Mouse (Mus musculus) midbrain, embryonic 11.5 days (tissue): ENCODE measurements around the gene Lrrc49. TPM values are rescaled to one million over a fixed set of nuclear protein-coding genes. Genes with fewer than 3 reads are reported as not detected.

ENCODE experiments used
- ATAC-seq: fragments of 200-750 bp; cut with Nextera tagmentation; 2 replicates; pipeline ENCODE4 v1.8.0; 2017; ENCODE audit warnings: moderate TSS enrichment, moderate library complexity; ENCODE audit not compliant: low FRiP score
- DNase-seq: peaks from one replicate; pipeline ENCODE4 v3.0.0; 2015; ENCODE audit warnings: low spot score; ENCODE audit errors: missing footprints
- H3K27ac ChIP-seq: fragments of 300-500 bp; sonication (generic); 2 replicates; pipeline ENCODE4 v1.5.1; 2014; ENCODE audit warnings: low read depth, low read length
- H3K27me3 ChIP-seq: fragments of 300-500 bp; sonication (generic); 2 replicates; pipeline ENCODE4 v1.6.1; 2014; ENCODE audit warnings: mild to moderate bottlenecking, low read length, moderate library complexity, mixed read lengths; ENCODE audit not compliant: control insufficient read depth, insufficient read depth
- H3K36me3 ChIP-seq: fragments of 300-500 bp; sonication (generic); 2 replicates; pipeline ENCODE4 v1.6.1; 2014; ENCODE audit warnings: mild to moderate bottlenecking, low read length, moderate library complexity, mixed read lengths; ENCODE audit not compliant: control insufficient read depth, insufficient read depth
- H3K4me1 ChIP-seq: fragments of 300-500 bp; sonication (generic); 2 replicates; pipeline ENCODE4 v1.6.1; 2014; ENCODE audit warnings: low read length; ENCODE audit not compliant: control insufficient read depth, insufficient read depth
- H3K4me2 ChIP-seq: fragments of 300-500 bp; sonication (generic); 2 replicates; pipeline ENCODE4 v1.6.1; 2014; ENCODE audit warnings: mild to moderate bottlenecking, moderate library complexity
- H3K4me3 ChIP-seq: fragments of 300-500 bp; sonication (generic); 2 replicates; pipeline ENCODE4 v1.5.1; 2014; ENCODE audit warnings: low read depth, low read length
- H3K9ac ChIP-seq: fragments of 300-500 bp; sonication (generic); 2 replicates; pipeline ENCODE4 v1.6.1; 2014; ENCODE audit warnings: low read length
- H3K9me3 ChIP-seq: fragments of 300-500 bp; sonication (generic); 2 replicates; pipeline ENCODE4 v1.6.1; 2016; ENCODE audit warnings: low read length; ENCODE audit not compliant: control insufficient read depth
- WGBS: fragments of 180-500 bp; shearing (Covaris S2); extraction: QIAGEN DNeasy Blood & Tissue Kit; methylation state at CpG from one replicate; pipeline ENCODE4 v1.1.7; 2014; 5-methylcytosine and 5-hydroxymethylcytosine counted together
- polyA plus RNA-seq: library from polyadenylated mRNA; unstranded; fragments of >200 nt; fragmentation: Nextera tagmentation; extraction: Ambion mirVana; gene quantifications from 2 replicates; pipeline ENCODE4 v1.2.1, GENCODE M21; 2014

Lrrc49 gene
- 51.6 and 56.0 TPM in 2 replicates for polyA plus RNA-seq

DNA sequence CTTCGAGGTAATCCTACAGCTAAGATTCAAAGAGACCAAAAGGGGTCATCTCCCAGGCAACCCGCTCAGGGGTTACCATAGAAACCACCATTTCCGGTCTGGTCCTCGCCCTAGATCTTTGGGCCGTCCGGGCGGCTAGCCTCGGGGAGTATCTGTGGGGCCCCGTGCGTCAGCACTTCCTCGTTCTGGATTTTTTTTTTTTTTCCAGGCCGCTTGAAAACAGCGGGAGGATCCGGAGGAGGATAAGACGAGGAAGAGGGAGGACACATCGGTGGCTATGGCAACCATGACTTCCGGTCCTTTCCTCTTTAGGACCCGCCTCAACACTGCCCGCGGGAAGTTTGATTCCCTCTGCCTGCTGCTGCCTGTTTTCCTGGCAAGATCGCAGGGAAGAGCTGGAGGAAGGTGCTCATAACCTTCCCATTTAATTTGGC lies at the start of gene Lrrc49:
Gene Lrrc49 (minus strand): TSS at position 268 of the 434 bp plus-strand sequence.
- no peaks in the 10 kb centered on the region for H3K36me3 ChIP-seq
- 0% methylated on average over 21 of the region's 21 CpGs for WGBS
- H3K27ac ChIP-seq: peak within 1 kb of the TSS; percentile 98
- H3K27me3 ChIP-seq: no peaks in the 10 kb centered on the region
- H3K9ac ChIP-seq: peak within 1 kb of the TSS; percentile 55
- no peaks in the 10 kb centered on the region for H3K9me3 ChIP-seq
- peaks cover 5% of the 10 kb centered on the region; the same call in 1 of the 2 replicates for H3K4me1 ChIP-seq
- DNase-seq (peak; percentile 99), ATAC-seq (peak; percentile 97)
- peak within 1 kb of the TSS; percentile 64 for H3K4me2 ChIP-seq
- H3K4me3 ChIP-seq: peak within 1 kb of the TSS; percentile 47

DNA sequence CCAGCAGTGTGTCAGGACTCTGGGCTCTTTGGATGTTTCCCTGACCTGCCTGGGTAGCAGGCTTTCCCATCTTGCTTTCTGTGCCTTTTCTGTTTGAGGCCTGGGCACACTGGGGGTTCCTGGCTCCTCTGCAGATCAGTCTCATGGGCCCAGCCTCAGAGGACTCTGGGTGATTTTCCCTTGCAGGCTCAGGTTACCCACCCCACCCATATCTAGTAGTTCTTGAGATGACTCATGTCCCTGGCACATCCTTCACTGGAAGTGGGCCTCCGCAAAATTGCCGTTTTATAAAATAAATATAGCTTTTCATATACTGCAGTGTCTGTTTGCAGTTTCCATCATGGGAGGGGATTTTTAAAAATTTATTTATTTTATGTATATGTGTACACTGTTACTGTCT lies 46.4 kb upstream of the Lrrc49 start:
- Histone ChIP-seq H3K4me3 (no peak overlapping the region), H3K4me2 (no peak overlapping the region), H3K36me3 (no peaks in the 10 kb centered on the region), H3K9me3 (no peaks in the 10 kb centered on the region; the same call in 1 of the 2 replicates), H3K9ac (no peak overlapping the region), H3K27ac (no peak overlapping the region), H3K4me1 (no peaks in the 10 kb centered on the region), H3K27me3 (no peaks in the 10 kb centered on the region)
- ATAC-seq: no peak
- no peak for DNase-seq
- WGBS: 88% methylated on average over 2 of the region's 2 CpGs

GRCm38 (mm10) chr9:60724968-60725367 lies 37.0 kb upstream of the Lrrc49 start:
- Histone ChIP-seq H3K36me3 (no peaks in the 10 kb centered on the region), H3K4me2 (no peak overlapping the region), H3K27ac (no peak overlapping the region), H3K9me3 (no peaks in the 10 kb centered on the region), H3K4me1 (no peaks in the 10 kb centered on the region), H3K27me3 (no peaks in the 10 kb centered on the region), H3K4me3 (no peak overlapping the region), H3K9ac (no peak overlapping the region)
- DNase-seq: no peak
- WGBS: 93% methylated on average over 7 of the region's 7 CpGs
- ATAC-seq: no peak

GRCm38 (mm10) chr9:60719687-60720086 lies 31.7 kb upstream of the Lrrc49 start:
- DNase-seq: no peak
- Histone ChIP-seq H3K27ac (no peak overlapping the region), H3K4me2 (no peak overlapping the region), H3K36me3 (no peaks in the 10 kb centered on the region), H3K4me1 (no peaks in the 10 kb centered on the region), H3K4me3 (no peak overlapping the region), H3K27me3 (no peaks in the 10 kb centered on the region), H3K9me3 (no peaks in the 10 kb centered on the region), H3K9ac (no peak overlapping the region)
- ATAC-seq: no peak
- WGBS: 86% methylated on average over 3 of the region's 3 CpGs

DNA sequence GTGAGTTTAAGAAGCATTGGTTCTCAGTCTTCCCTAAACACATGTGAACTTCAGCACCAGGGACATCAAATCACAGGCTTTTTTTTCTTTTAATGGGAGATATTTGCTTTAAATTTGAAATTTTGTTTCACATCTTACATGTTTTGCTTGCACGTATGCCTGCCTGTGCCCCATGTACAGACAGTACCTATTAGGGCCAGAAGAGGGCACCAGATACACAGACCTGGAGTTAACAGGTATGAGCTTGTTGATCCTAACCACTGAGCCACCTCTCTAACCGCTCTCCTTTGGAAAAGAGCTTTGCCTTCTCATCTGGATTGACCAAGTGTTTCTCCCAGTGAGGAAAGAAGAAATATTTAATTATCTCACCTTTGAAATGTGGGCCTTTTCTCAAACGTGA lies 30.3 kb upstream of the Lrrc49 start:
- H3K4me2 ChIP-seq: no peak overlapping the region
- no peak for ATAC-seq
- no peaks in the 10 kb centered on the region for H3K4me1 ChIP-seq
- WGBS: 62% methylated on average over 3 of the region's 3 CpGs
- peak; percentile 85 for DNase-seq
- no peaks in the 10 kb centered on the region for H3K27me3 ChIP-seq
- H3K9ac ChIP-seq: no peak overlapping the region
- H3K9me3 ChIP-seq: no peaks in the 10 kb centered on the region
- H3K27ac ChIP-seq: no peak overlapping the region
- no peak overlapping the region for H3K4me3 ChIP-seq
- no peaks in the 10 kb centered on the region for H3K36me3 ChIP-seq

DNA sequence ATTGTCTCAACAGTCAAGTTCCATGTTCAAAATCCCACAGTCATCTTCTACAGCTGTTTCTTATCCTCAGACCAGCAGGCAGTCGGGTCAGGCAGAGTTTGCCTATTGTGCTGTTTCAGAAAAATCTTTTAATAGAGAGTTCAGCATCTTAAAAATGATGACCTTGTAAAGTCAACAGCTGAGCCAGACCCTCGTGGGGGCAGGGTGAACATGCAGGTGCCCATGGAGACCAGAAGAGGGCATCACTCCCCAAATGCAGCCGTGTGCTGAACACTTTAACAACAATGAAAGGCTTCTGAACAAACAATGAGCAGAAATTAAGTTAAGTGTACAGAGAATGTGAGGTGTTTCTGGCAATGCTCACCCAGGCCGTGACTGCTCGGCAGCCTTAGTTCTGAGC lies 27.9 kb upstream of the Lrrc49 start:
- H3K9ac ChIP-seq: no peak overlapping the region
- no peak overlapping the region for H3K27ac ChIP-seq
- H3K9me3 ChIP-seq: no peaks in the 10 kb centered on the region
- 64% methylated on average over 5 of the region's 5 CpGs for WGBS
- DNase-seq: no peak
- no peak for ATAC-seq
- H3K4me2 ChIP-seq: no peak overlapping the region
- H3K4me3 ChIP-seq: no peak overlapping the region
- H3K4me1 ChIP-seq: no peaks in the 10 kb centered on the region
- H3K27me3 ChIP-seq: no peaks in the 10 kb centered on the region
- no peaks in the 10 kb centered on the region for H3K36me3 ChIP-seq

DNA sequence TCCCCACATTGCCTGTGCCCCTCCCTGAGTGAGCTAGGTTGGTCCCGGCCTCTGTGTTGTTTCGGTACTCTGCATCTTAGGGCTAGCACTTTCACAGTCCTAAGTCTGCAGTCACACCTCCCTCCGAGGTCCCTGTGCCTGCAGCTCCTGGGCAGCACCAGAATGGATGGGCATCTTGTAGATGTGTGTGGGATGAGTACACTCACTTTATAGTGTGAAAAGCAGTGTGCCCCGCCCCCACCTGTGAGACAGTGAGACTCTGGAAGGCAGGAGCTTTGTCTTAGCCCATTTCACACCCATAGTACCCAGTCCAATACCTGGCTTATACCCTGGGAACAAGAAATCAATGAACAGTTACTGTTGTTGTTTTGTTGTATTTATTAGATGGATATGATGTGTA lies 27.3 kb upstream of the Lrrc49 start:
- WGBS: 90% methylated on average over 4 of the region's 4 CpGs
- H3K27ac ChIP-seq: no peak overlapping the region
- no peaks in the 10 kb centered on the region for H3K4me1 ChIP-seq
- ATAC-seq (no peak), DNase-seq (no peak)
- H3K4me2 ChIP-seq: no peak overlapping the region
- no peaks in the 10 kb centered on the region for H3K9me3 ChIP-seq
- H3K36me3 ChIP-seq: no peaks in the 10 kb centered on the region
- no peak overlapping the region for H3K9ac ChIP-seq
- H3K27me3 ChIP-seq: no peaks in the 10 kb centered on the region
- H3K4me3 ChIP-seq: no peak overlapping the region

- no peaks in the 10 kb centered on the region for H3K4me1 ChIP-seq
- ATAC-seq: no peak
- no peak overlapping the region for H3K4me3 ChIP-seq
- H3K27me3 ChIP-seq: no peaks in the 10 kb centered on the region
- no peaks in the 10 kb centered on the region for H3K36me3 ChIP-seq
- no peak overlapping the region for H3K4me2 ChIP-seq
- no peak for DNase-seq
- H3K9ac ChIP-seq: no peak overlapping the region
- 85% methylated on average over 6 of the region's 6 CpGs for WGBS
- H3K27ac ChIP-seq: no peak overlapping the region
- no peaks in the 10 kb centered on the region for H3K9me3 ChIP-seq
Observed at GRCm38 (mm10) chr9:60714191-60714590, 26.2 kb upstream of the Lrrc49 start.

- H3K36me3 ChIP-seq: no peaks in the 10 kb centered on the region
- H3K9ac ChIP-seq: no peak overlapping the region
- WGBS: 43% methylated on average over 4 of the region's 4 CpGs
- H3K27ac ChIP-seq: no peak overlapping the region
- peak overlapping the region; percentile 93 for H3K4me2 ChIP-seq
- no peaks in the 10 kb centered on the region for H3K27me3 ChIP-seq
- no peak overlapping the region; the same call in 1 of the 2 replicates for H3K4me3 ChIP-seq
- no peaks in the 10 kb centered on the region for H3K9me3 ChIP-seq
- DNase-seq (no peak), ATAC-seq (no peak)
- no peaks in the 10 kb centered on the region for H3K4me1 ChIP-seq
Observed at GRCm38 (mm10) chr9:60713616-60714015, 25.7 kb upstream of the Lrrc49 start.
